Mouse (Mus musculus): Measurements from ENCODE around the gene Gm5861. TPM values are rescaled to one million over a fixed set of nuclear protein-coding genes. Genes with fewer than 3 reads are reported as not detected.

Gene Gm5861
- polyA plus RNA-seq (2015; fragmentation: Nextera tagmentation; extraction: Ambion mirVana), result not detected in 2 replicates

GRCm38 (mm10) chr5:11182772-11183171 lies at the start of gene Gm5861:
Gm5861 (plus strand) TSS chr5:11183072.

Other genes with a start within 250 kb of the Gm5861 start
- gene Gm8871, start 235.3 kb upstream of the Gm5861 start, polyA plus RNA-seq (2015; fragmentation: Nextera tagmentation; extraction: Ambion mirVana), result 0.15 TPM in 1 of 2 replicates, not detected in the other
- gene Gm8857, start 235.3 kb upstream of the Gm5861 start, polyA plus RNA-seq (2015; fragmentation: Nextera tagmentation; extraction: Ambion mirVana), result not detected in 2 replicates
- gene Gm8879, start 55.4 kb upstream of the Gm5861 start, polyA plus RNA-seq (2015; fragmentation: Nextera tagmentation; extraction: Ambion mirVana), result 0.12 TPM in 1 of 2 replicates, not detected in the other
- gene Gm8890, start 73.0 kb downstream of the Gm5861 start, polyA plus RNA-seq (2015; fragmentation: Nextera tagmentation; extraction: Ambion mirVana), result not detected in 2 replicates
- not detected in 2 replicates for gene Speer1, start 158.4 kb downstream of the Gm5861 start, polyA plus RNA-seq (2015; fragmentation: Nextera tagmentation; extraction: Ambion mirVana)
- gene Gm8897, start 233.3 kb downstream of the Gm5861 start, polyA plus RNA-seq (2015; fragmentation: Nextera tagmentation; extraction: Ambion mirVana), result 0.22 TPM in 1 of 2 replicates, not detected in the other